Mouse (Mus musculus) C2C12 (cell line): Measurements from ENCODE around the gene Fcer1g.

ENCODE experiments used
- CEBPB ChIP-seq: IDR thresholded peaks from one replicate; pipeline ENCODE4 v1.6.1; 2011; ENCODE audit warnings: low read depth, mild to moderate bottlenecking, control low read depth, moderate library complexity
- CTCF ChIP-seq: IDR thresholded peaks from one replicate; pipeline ENCODE4 v1.5.1; 2011; ENCODE audit not compliant: control insufficient read depth, insufficient read depth, insufficient read length
- FOSL1 ChIP-seq: IDR thresholded peaks from one replicate; pipeline ENCODE4 v1.8.0; 2011; ENCODE audit warnings: mild to moderate bottlenecking, low read length; ENCODE audit not compliant: poor library complexity, insufficient read depth, severe bottlenecking
- MAX ChIP-seq: IDR thresholded peaks from one replicate; pipeline ENCODE4 v1.6.1; 2011; ENCODE audit warnings: mild to moderate bottlenecking, control low read depth
- MYOD1 ChIP-seq: IDR thresholded peaks from one replicate; pipeline ENCODE4 v1.6.1; 2011; ENCODE audit warnings: low read depth; ENCODE audit not compliant: control insufficient read depth, insufficient read length
- MYOG ChIP-seq: IDR thresholded peaks from one replicate; pipeline ENCODE4 v1.6.1; 2011; ENCODE audit not compliant: control insufficient read depth, insufficient read length; ENCODE audit errors: extremely low read depth
- USF1 ChIP-seq: IDR thresholded peaks from one replicate; pipeline ENCODE4 v1.6.1; 2011; ENCODE audit warnings: low read depth, mild to moderate bottlenecking, control low read depth, moderate library complexity

GRCm38 (mm10) chr1:171205704-171206493 lies 28.3 kb downstream of the Fcer1g start:
- TF ChIP-seq CTCF (no peak), USF1 (no peak), MAX (no peak), FOSL1 (no peak), CEBPB (no peak), MYOD1 (no peak), MYOG (no peak)
